Mouse (Mus musculus) midbrain, embryonic 13.5 days (tissue): Measurements from ENCODE around the gene Cdk12. TPM values are rescaled to one million over a fixed set of nuclear protein-coding genes. Genes with fewer than 3 reads are reported as not detected.
"Not testable (repeated sequence)": the region's sequence is repeated elsewhere in the genome, so short reads cannot be mapped to it uniquely, and the experiment has no call there.

ENCODE experiments used
- ATAC-seq: fragments of 200-750 bp; cut with Nextera tagmentation; 2 replicates; pipeline ENCODE4 v1.8.0; 2017; ENCODE audit warnings: mild to moderate bottlenecking, moderate TSS enrichment, moderate library complexity
- H3K27ac ChIP-seq: fragments of 300-500 bp; sonication (generic); 2 replicates; pipeline ENCODE4 v1.5.1; 2015; ENCODE audit warnings: inconsistent platforms, mild to moderate bottlenecking, moderate library complexity
- H3K27me3 ChIP-seq: fragments of 300-500 bp; sonication (generic); 2 replicates; pipeline ENCODE4 v1.6.1; 2015; ENCODE audit warnings: mild to moderate bottlenecking, inconsistent platforms
- H3K36me3 ChIP-seq: fragments of 300-500 bp; sonication (generic); 2 replicates; pipeline ENCODE4 v1.6.1; 2015; ENCODE audit warnings: mild to moderate bottlenecking, inconsistent platforms
- H3K4me1 ChIP-seq: fragments of 300-500 bp; sonication (generic); replicated peaks from 2 replicates; pipeline ENCODE4 v1.6.1; 2015; ENCODE audit warnings: inconsistent platforms
- H3K4me2 ChIP-seq: fragments of 300-500 bp; sonication (generic); replicated peaks from 2 replicates; pipeline ENCODE4 v1.6.1; 2015; ENCODE audit warnings: moderate library complexity, mild to moderate bottlenecking, inconsistent platforms
- H3K4me3 ChIP-seq: fragments of 300-500 bp; sonication (generic); replicated peaks from 2 replicates; pipeline ENCODE4 v1.5.1; 2015; ENCODE audit warnings: mild to moderate bottlenecking, inconsistent platforms
- H3K9ac ChIP-seq: fragments of 300-500 bp; sonication (generic); replicated peaks from 2 replicates; pipeline ENCODE4 v1.6.1; 2015; ENCODE audit warnings: mild to moderate bottlenecking, inconsistent platforms
- H3K9me3 ChIP-seq: fragments of 300-500 bp; sonication (generic); 2 replicates; pipeline ENCODE4 v1.6.1; 2016; ENCODE audit warnings: mild to moderate bottlenecking, inconsistent platforms
- WGBS: fragments of 180-500 bp; shearing (Covaris S2); methylation state at CpG from one replicate; pipeline ENCODE4 v1.1.7; 2015; 5-methylcytosine and 5-hydroxymethylcytosine counted together
- polyA plus RNA-seq: library from polyadenylated mRNA; unstranded; fragments of >200 nt; fragmentation: Nextera tagmentation; extraction: Ambion mirVana; gene quantifications from 2 replicates; pipeline ENCODE4 v1.2.1, GENCODE M21; 2015

The Cdk12 gene
- polyA plus RNA-seq, 1 experiment from 2014 or later: 12.9 TPM

DNA sequence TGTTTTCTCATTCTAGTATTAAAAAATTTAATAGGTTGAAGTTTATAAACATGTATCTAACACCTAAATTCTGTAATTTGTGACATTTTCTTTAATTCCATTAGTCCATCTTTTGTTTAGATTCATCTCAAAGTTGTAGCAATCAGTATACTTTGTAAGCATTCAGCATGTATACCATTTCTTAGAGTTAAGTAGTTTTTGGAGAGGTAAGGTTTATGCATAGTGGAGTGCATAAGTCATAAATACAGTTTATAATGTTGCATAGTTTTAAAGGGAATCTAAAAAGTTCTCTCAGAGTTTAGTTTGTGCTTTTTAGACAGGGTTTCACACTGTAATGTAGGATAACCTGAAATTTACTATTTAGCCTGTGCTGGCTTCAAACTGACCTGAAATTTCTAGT, 2.6 kb downstream of the Cdk12 start:
- Histone ChIP-seq H3K9ac (no peak overlapping the region), H3K9me3 (no peaks in the 10 kb centered on the region), H3K4me3 (peak overlapping the region; percentile 26), H3K27me3 (no peaks in the 10 kb centered on the region), H3K4me1 (peaks cover 44% of the 10 kb centered on the region), H3K27ac (no peak overlapping the region), H3K4me2 (peak overlapping the region; percentile 46), H3K36me3 (peaks cover 19% of the 10 kb centered on the region)
- no peak for ATAC-seq

DNA sequence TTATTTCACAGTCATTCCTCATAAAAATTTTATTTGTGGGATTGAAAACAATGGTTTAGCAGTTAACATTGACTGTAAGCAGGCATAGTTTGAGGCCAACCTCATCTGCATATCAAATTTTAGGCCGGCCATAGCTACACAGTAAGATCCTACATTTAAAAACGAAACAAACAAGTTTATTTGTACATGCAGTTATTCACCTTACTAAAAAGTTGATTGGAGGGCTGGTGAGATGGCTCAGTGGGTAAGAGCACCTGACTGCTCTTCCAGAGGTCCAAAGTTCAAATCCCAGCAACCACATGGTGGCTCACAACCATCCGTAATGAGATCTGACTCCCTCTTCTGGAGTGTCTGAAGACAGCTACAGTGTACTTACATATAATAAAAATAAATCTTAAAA, 3.4 kb downstream of the Cdk12 start:
- H3K27ac ChIP-seq, H3K9ac ChIP-seq, H3K27me3 ChIP-seq, H3K9me3 ChIP-seq, ATAC-seq: not testable (repeated sequence)
- 87% methylated on average over 3 of the region's 3 CpGs for WGBS
- Histone ChIP-seq H3K4me2 (peak overlapping the region; percentile 46), H3K36me3 (peaks cover 26% of the 10 kb centered on the region), H3K4me3 (peak overlapping the region; percentile 26), H3K4me1 (peaks cover 44% of the 10 kb centered on the region)

DNA sequence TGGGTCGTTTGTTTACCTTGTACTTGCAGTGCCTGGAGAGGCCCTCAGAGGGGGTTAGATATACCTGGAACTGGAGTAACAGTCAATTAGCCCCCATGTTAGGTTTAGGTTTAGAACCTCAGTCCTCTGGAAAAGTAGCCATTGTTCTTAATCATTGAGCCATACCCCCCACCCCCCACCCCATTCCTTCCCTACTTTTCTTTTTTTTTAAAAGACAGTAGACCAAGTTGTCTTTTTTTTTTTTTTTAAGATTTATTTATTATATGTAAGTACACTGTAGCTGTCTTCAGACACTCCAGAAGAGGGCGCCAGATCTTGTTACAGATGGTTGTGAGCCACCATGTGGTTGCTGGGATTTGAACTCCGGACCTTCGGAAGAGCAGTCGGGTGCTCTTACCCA, 6.8 kb downstream of the Cdk12 start:
- H3K4me2 ChIP-seq, H3K9me3 ChIP-seq, H3K9ac ChIP-seq, ATAC-seq, H3K27ac ChIP-seq, H3K4me3 ChIP-seq, H3K27me3 ChIP-seq: not testable (repeated sequence)
- 86% methylated on average over 5 of the region's 5 CpGs for WGBS
- Histone ChIP-seq H3K36me3 (peaks cover 51% of the 10 kb centered on the region), H3K4me1 (peaks cover 30% of the 10 kb centered on the region)

DNA sequence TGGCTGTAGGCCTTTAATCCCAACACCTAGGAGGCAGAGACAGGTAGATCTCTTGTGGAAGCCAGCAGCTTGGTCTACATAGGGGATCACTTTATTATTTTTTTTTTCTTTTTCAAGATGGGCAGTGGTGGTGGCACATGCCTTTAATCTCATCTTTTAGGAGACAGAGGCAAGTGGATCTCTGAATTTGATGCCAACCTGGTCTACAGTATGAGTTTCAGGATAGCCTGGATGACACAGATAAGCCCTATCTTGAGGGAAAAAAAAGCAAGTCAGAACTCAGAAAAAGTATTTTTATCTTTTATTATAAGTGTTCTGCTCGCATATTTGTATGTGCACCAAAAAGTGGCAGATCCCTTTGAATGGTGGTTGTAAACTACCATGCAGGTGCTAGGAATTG, 10.5 kb downstream of the Cdk12 start:
- no peak for ATAC-seq
- no peak overlapping the region for H3K27ac ChIP-seq
- 97% methylated on average over 1 of the region's 1 CpGs for WGBS
- no peak overlapping the region for H3K9ac ChIP-seq
- no peak overlapping the region for H3K4me3 ChIP-seq
- no peak overlapping the region for H3K4me2 ChIP-seq
- peaks cover 61% of the 10 kb centered on the region for H3K36me3 ChIP-seq
- no peaks in the 10 kb centered on the region for H3K9me3 ChIP-seq
- peaks cover 2% of the 10 kb centered on the region; the same call in 1 of the 2 replicates for H3K4me1 ChIP-seq
- no peaks in the 10 kb centered on the region for H3K27me3 ChIP-seq

DNA sequence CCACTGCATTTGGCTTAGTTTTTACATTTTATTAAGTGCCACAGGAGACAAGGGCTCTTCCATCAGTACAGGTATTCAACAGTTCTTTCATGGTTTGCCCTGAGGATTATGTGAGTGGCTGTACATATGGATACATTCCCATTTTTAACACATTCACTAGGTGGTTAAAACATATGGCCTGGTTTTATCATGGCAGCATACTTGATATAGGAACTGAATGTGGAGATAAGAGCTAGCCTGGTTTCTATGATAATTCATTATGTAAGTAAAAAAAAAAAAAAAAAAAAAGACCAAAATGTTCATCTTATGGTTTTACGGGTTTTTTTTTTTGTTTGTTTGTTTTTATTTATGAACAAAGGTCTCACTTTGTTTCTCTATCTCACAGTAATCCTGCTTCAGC, 23.5 kb downstream of the Cdk12 start:
- Histone ChIP-seq H3K9ac (no peak overlapping the region), H3K4me3 (no peak overlapping the region), H3K36me3 (peaks cover 70% of the 10 kb centered on the region), H3K27ac (no peak overlapping the region), H3K27me3 (no peaks in the 10 kb centered on the region), H3K9me3 (no peaks in the 10 kb centered on the region), H3K4me1 (no peaks in the 10 kb centered on the region), H3K4me2 (no peak overlapping the region)
- WGBS: 100% methylated on average over 1 of the region's 1 CpGs
- no peak for ATAC-seq

DNA sequence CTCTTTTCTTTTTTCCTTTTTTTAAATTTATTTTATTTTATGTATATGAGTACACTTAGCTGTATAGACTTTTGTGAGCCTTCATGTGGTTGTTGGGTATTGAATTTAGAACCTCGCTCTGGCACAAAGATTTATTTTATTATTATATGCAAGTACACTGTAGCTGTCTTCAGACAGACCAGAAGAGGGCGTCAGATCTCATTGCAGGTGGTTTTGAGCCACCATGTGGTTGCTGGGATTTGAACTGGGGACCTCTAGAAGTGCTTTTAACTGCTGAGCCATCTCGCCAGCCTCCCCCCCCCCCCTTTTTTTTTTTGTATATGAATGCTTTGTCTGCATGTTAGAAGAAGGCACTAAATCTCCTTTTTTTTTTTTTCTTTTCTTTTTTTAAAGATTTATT, 35.6 kb downstream of the Cdk12 start:
- H3K4me3 ChIP-seq: no peak overlapping the region
- 90% methylated on average over 3 of the region's 3 CpGs for WGBS

DNA sequence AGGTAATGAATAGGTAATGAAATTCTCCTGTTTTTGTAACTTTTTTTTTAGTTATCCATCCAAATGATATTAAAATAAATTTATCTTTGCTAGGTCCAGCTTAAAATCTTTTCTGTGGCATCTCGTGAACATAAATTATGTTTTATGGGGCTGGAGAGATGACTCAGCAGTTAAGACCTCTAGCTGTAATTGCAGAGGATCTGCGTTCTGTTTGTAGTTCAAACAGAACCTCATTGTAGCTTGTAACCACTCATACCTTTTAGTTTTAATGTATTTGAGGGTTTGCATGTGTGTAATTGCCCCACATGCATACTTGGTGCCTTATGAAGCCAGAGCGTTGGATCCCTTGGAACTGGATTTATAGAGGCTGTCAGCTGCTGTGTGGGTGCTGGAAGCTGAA, 36.1 kb downstream of the Cdk12 start:
- no peak overlapping the region for H3K27ac ChIP-seq
- no peaks in the 10 kb centered on the region for H3K4me1 ChIP-seq
- ATAC-seq: no peak
- H3K4me3 ChIP-seq: no peak overlapping the region
- H3K9ac ChIP-seq: no peak overlapping the region
- no peaks in the 10 kb centered on the region for H3K9me3 ChIP-seq
- H3K27me3 ChIP-seq: no peaks in the 10 kb centered on the region
- H3K36me3 ChIP-seq: peaks cover 72% of the 10 kb centered on the region
- H3K4me2 ChIP-seq: no peak overlapping the region
- WGBS: 95% methylated on average over 3 of the region's 3 CpGs

More for the DNA sequence above, 35.6 kb downstream of the Cdk12 start:
- H3K27me3 ChIP-seq: no peaks in the 10 kb centered on the region
- H3K4me1 ChIP-seq: no peaks in the 10 kb centered on the region
- peaks cover 69% of the 10 kb centered on the region for H3K36me3 ChIP-seq
- H3K9me3 ChIP-seq: no peaks in the 10 kb centered on the region
- no peak overlapping the region for H3K27ac ChIP-seq
- H3K9ac ChIP-seq: no peak overlapping the region
- no peak for ATAC-seq
- H3K4me2 ChIP-seq: no peak overlapping the region

DNA sequence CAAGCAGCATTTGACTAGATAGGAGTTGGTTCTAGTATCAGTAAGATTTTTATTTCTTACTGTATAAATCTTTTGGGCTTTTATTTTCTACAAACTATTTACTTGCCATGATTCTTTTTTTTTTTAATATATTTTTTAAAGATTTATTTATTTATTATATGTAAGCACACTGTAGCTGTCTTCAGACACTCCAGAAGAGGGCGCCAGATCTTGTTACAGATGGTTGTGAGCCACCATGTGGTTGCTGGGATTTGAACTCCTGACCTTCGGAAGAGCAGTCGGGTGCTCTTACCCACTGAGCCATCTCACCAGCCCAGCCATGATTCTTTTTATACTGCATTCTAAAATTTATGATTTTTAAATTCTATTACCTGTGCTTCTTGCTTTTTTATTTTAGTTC, 40.1 kb downstream of the Cdk12 start:
- H3K36me3 ChIP-seq: peaks cover 70% of the 10 kb centered on the region
- H3K4me3 ChIP-seq, H3K4me2 ChIP-seq, H3K9ac ChIP-seq, ATAC-seq, H3K27me3 ChIP-seq, H3K27ac ChIP-seq, H3K9me3 ChIP-seq, H3K4me1 ChIP-seq: not testable (repeated sequence)
- WGBS: 78% methylated on average over 3 of the region's 3 CpGs

DNA sequence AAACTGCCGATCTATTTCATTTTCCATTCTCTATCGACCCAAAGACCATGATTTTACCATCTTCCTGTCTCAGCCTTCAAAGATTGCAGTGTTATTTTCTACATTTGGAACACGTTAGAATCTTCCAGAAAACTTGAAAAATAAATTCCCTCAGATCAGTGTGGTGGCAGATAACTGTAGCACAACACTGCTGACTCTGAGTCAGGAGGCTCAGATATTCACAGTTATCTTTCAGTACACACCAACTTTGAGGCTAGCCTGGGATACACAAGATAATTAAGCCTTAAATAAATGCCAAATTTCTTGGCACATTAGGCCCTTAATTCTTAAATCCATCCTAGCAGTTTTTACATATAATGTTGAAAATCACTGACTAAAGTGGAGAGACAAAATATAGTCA, 41.6 kb downstream of the Cdk12 start:
- Histone ChIP-seq H3K4me2 (no peak overlapping the region), H3K9me3 (no peaks in the 10 kb centered on the region), H3K4me1 (no peaks in the 10 kb centered on the region), H3K4me3 (no peak overlapping the region), H3K27me3 (no peaks in the 10 kb centered on the region), H3K9ac (no peak overlapping the region), H3K36me3 (peaks cover 60% of the 10 kb centered on the region), H3K27ac (no peak overlapping the region)
- ATAC-seq: no peak
- 96% methylated on average over 3 of the region's 3 CpGs for WGBS

DNA sequence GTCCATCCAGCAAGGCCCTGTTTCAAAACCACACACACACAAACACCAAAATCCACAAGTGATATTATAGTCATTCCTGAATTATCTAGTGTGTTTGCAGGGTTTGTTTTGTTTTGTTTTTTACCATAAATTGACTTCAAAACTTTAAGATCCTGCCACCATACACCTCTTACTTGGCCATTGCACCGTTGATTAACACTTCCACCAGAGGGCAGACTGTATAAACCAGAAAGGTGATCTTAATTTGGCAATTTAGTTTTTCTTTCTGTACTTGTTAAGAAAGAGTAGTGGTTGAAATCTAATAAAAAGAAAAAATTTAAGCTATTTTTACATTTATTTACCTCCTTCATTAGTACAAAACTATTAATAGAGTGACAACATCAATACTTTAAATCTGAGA, 44.5 kb downstream of the Cdk12 start:
- no peaks in the 10 kb centered on the region for H3K9me3 ChIP-seq
- no peak overlapping the region for H3K27ac ChIP-seq
- WGBS: 73% methylated on average over 1 of the region's 1 CpGs
- H3K4me1 ChIP-seq: no peaks in the 10 kb centered on the region
- H3K27me3 ChIP-seq: no peaks in the 10 kb centered on the region
- ATAC-seq: no peak
- no peak overlapping the region for H3K4me2 ChIP-seq
- H3K36me3 ChIP-seq: peaks cover 53% of the 10 kb centered on the region
- H3K4me3 ChIP-seq: no peak overlapping the region
- H3K9ac ChIP-seq: no peak overlapping the region

DNA sequence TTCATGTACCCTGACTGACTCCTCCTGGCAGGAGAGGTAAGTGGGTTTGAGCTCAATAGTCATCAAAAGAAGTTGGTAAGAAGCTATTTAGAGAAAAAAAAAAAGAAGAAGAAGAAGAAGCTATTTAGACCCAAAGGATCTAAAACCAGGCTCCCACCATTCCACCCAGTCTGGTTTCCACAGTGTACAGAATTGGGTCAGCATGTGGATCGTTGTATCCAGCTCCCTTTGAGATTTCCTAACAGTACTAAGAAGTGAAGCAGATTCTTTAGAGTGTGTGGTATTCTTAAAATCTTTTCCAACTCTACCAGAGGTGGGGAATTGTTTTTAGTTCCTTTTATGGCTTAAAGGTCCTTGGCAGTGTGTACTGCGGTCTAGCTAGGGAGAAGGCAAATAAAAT, 50.9 kb downstream of the Cdk12 start:
- Histone ChIP-seq H3K4me1 (no peaks in the 10 kb centered on the region), H3K36me3 (peaks cover 16% of the 10 kb centered on the region), H3K9ac (no peak overlapping the region), H3K27me3 (no peaks in the 10 kb centered on the region), H3K9me3 (no peaks in the 10 kb centered on the region), H3K4me2 (no peak overlapping the region), H3K27ac (no peak overlapping the region), H3K4me3 (no peak overlapping the region)
- WGBS: 98% methylated on average over 2 of the region's 2 CpGs
- no peak for ATAC-seq

DNA sequence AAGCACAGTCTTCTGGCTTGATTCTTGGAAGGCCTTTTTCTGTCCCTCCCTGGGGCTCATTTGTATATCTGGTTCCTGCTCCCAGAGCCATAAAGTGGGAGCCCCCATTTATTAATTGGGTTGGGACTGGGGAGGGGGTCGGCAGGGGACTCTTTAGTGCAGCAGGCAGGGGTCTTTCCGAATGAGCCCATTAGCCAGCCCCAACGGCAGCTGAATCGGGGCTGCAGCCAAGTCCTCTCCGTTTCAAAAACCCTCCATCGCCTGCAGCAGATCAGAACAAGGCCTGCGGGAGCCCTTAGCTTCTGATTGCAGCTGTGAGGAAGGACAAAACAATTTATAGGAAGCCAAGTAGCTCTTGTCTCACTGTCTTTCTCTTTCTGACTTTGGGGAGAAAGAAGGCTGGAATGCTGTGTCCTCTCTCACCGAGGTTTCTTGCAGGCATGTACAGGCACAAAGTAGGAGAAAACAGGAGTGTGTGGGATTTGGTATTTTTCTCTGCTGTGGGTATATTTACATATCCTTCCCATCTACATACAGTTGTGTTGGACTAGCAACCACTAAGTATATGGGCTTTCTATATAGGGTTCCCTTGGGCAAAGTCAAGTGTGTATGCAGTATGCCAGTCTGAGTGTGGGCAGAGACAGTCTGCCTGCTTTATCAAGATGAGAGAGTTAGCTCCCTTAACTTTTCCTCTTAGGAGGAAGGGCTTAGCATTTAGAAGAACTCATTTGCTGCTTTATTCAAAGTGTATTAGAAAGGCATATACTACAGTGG, 58.0 kb downstream of the Cdk12 start:
- H3K36me3 ChIP-seq: peaks cover 17% of the 10 kb centered on the region
- ATAC-seq: no peak
- no peaks in the 10 kb centered on the region for H3K27me3 ChIP-seq
- H3K27ac ChIP-seq: no peak overlapping the region
- no peak overlapping the region for H3K4me2 ChIP-seq
- 67% methylated on average over 8 of the region's 8 CpGs for WGBS
- no peaks in the 10 kb centered on the region for H3K9me3 ChIP-seq
- no peak overlapping the region for H3K9ac ChIP-seq
- peaks cover 8% of the 10 kb centered on the region; the same call in 1 of the 2 replicates for H3K4me1 ChIP-seq
- H3K4me3 ChIP-seq: no peak overlapping the region

DNA sequence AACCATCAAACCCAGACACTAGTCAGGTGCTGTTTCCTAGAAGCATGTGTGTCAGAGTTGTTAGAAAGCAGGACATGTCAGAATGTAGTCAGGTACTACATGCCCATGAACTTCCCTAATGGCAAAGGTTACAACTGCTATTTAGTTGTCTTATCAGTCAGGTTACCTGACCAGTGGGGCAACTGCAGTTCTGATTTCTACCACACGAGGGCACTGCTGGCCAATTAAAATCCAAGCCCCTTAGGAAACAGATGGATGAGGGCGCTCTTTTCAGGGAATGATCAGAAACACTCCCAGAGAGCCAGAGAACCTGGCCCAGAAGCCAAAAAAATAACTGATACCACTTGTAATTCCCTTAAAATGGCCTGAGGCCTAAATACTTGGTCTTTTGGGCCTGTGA, 62.2 kb downstream of the Cdk12 start:
- H3K4me2 ChIP-seq: no peak overlapping the region
- no peak overlapping the region; the same call in 1 of the 2 replicates for H3K9ac ChIP-seq
- WGBS: 0% methylated on average over 2 of the region's 2 CpGs
- no peak overlapping the region for H3K4me3 ChIP-seq
- H3K4me1 ChIP-seq: peaks cover 16% of the 10 kb centered on the region
- no peaks in the 10 kb centered on the region for H3K9me3 ChIP-seq
- H3K27ac ChIP-seq: no peak overlapping the region
- no peaks in the 10 kb centered on the region for H3K27me3 ChIP-seq
- peaks cover 55% of the 10 kb centered on the region for H3K36me3 ChIP-seq
- no peak for ATAC-seq
